Mouse (Mus musculus) Muller cell, postnatal 12 days (primary cell): ENCODE data around the gene Kri1.
"Not testable (repeated sequence)": the region's sequence is repeated elsewhere in the genome, so short reads cannot be mapped to it uniquely, and the experiment has no call there.

Experiments used
- DNase-seq: peaks from one replicate; pipeline ENCODE4 v3.0.0-alpha.2; 2015; ENCODE audit errors: inconsistent ontology term

The Kri1 gene

GRCm38 (mm10) chr9:21315421-21315820 is 27.7 kb upstream of the Kri1 start:
- DNase-seq = peak; percentile 60

GRCm38 (mm10) chr9:21314367-21315140 is 26.8 kb upstream of the Kri1 start:
- no peak for DNase-seq

- peak; percentile 81 for DNase-seq
Measured at GRCm38 (mm10) chr9:21313394-21313793, 25.6 kb upstream of the Kri1 start.

- no peak for DNase-seq
Measured at GRCm38 (mm10) chr9:21312134-21312533, 24.4 kb upstream of the Kri1 start, which contains the start of gene Ap1m2. Ap1m2 (minus strand) TSS chr9:21312337.

- no peak for DNase-seq
Measured at GRCm38 (mm10) chr9:21311695-21312094, 23.9 kb upstream of the Kri1 start.

- no peak for DNase-seq
Measured at GRCm38 (mm10) chr9:21309150-21309741, 21.5 kb upstream of the Kri1 start.

GRCm38 (mm10) chr9:21305065-21305464 is 17.3 kb upstream of the Kri1 start:
- DNase-seq = no peak

GRCm38 (mm10) chr9:21299014-21299413 is 11.2 kb upstream of the Kri1 start:
- DNase-seq = no peak

GRCm38 (mm10) chr9:21292271-21292670 is 4.5 kb upstream of the Kri1 start:
- DNase-seq = no peak

- DNase-seq = not testable (repeated sequence)
Measured at GRCm38 (mm10) chr9:21291868-21292267, 4.1 kb upstream of the Kri1 start.

- peak; percentile 100 for DNase-seq
Measured at GRCm38 (mm10) chr9:21291022-21291787, 3.4 kb upstream of the Kri1 start, which contains the start of gene Cdkn2d. Cdkn2d (minus strand) TSS chr9:21291407.

- DNase-seq = no peak
Measured at GRCm38 (mm10) chr9:21290589-21290988, 2.8 kb upstream of the Kri1 start.

- DNase-seq = no peak
Measured at GRCm38 (mm10) chr9:21289337-21289671, 1.5 kb upstream of the Kri1 start.

- DNase-seq = peak; percentile 61
Measured at GRCm38 (mm10) chr9:21288404-21289336, 901 bp upstream of the Kri1 start.

GRCm38 (mm10) chr9:21286753-21287152 is 1.0 kb downstream of the Kri1 start:
- no peak for DNase-seq

- DNase-seq = no peak
Measured at GRCm38 (mm10) chr9:21283994-21284393, 3.8 kb downstream of the Kri1 start.

GRCm38 (mm10) chr9:21283591-21283990 is 4.2 kb downstream of the Kri1 start:
- no peak for DNase-seq

- no peak for DNase-seq
Measured at GRCm38 (mm10) chr9:21277776-21278175, 10.0 kb downstream of the Kri1 start.

- DNase-seq = no peak
Measured at GRCm38 (mm10) chr9:21276307-21276706, 11.5 kb downstream of the Kri1 start.

- DNase-seq = no peak
Measured at GRCm38 (mm10) chr9:21275727-21276126, 12.0 kb downstream of the Kri1 start.

- DNase-seq = no peak
Measured at GRCm38 (mm10) chr9:21275013-21275710, 12.6 kb downstream of the Kri1 start.
